Mouse (Mus musculus): ENCODE results near the gene Theg. TPM values are rescaled to one million over a fixed set of nuclear protein-coding genes. Genes with fewer than 3 reads are reported as not detected.

Gene Theg
- total RNA-seq, 4 experiments from 2014 or later = 0.33 to 1.3 (median 0.90) TPM

DNA sequence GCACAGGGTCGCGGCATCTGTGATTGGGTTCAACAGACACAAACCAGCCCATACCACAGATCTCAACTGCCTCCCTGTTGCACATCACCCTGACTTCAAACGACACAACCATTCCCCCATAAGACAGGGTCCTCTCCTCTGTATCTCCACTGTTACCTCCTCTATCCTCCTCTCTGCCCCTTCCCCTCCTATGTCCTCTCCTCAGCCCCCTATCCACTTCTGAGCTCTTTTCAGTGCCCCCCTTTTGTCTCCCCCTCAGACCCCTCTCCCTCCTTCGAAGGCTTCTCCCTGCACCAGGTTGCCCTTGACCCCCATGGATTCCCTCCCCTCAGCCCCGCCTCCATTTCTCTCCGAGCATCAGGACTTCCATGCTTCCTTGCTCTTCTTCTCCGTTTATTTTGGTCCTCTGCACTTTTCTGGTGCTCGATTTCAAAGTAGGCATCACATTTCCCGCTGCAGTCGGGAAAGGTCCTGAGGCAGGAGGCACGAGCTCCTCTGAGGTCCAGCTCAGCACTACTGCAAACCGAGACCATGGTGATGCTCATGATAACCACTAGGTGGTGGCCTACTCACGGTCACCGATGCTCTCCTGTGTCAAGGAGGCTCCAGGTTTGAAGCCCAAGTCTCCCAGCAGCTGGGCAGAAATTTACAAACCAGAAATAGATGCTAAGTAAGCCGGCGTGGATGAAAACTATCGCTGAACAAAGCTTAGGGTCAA is 7.9 kb upstream of the Theg start:
- DNase-seq (ENCODE audit: low spot score in 2 of 2) = peak in 1 of 2 experiments; percentile 67

DNA sequence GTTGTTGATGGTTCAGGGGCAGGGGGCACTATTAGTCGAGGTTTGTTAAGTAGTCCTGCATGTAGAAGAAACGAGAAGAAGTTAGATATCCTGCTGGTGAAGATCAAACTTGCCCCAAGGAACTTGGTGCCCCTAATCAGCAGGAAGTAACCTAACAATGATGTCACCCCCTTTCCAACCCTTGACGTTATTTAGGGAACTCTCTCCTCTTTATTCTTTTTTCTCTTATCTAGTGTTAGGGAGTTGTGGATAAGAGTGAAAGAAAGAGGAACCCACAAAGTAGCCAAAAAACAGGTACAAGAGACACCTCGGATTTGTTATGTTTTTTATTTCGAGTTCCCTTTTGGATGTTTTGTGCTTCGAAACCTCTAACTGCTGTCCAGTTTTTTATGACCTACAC is 7.0 kb upstream of the Theg start:
- DNase-seq (ENCODE audit: low spot score in 2 of 2) = no peak

DNA sequence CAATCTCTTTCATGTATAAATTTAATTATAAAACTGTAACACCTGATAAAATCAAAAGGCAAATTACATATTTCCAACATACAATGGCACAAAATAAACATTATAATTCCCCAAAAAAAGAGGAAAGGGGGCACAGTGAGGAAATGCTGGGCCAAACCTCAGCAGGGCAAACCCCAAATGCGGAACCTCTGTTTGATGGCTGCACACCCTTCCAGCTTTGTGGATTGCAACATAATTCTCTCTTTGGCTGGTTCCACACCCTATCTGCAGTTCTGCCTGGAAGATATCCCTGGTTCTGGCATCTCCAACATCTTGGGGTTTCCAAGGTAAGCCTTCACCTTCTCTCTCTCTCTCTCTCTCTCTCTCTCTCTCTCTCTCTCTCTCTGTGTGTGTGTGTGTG is 3.6 kb upstream of the Theg start:
- no peak for DNase-seq (ENCODE audit: low spot score in 2 of 2)

DNA sequence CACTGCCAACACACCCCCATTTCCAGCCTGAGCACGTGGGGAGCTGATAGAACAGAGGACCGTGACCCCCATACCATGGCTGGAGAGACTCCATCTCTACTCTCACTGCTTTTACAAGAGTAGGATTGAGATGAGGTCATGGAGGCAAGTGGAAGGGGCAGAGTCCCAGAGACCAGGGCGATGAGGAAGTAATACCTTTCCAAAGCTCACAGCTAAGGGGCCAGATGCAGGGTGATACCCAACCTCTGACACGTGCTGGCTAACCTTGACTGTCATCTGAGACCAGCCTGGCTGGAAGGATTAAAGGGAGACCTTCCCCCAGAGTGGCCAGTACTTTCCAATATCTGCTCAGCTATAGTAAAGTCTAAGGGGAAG is 608 bp upstream of the Theg start:
- no peak for DNase-seq (ENCODE audit: low spot score in 2 of 2)

DNA sequence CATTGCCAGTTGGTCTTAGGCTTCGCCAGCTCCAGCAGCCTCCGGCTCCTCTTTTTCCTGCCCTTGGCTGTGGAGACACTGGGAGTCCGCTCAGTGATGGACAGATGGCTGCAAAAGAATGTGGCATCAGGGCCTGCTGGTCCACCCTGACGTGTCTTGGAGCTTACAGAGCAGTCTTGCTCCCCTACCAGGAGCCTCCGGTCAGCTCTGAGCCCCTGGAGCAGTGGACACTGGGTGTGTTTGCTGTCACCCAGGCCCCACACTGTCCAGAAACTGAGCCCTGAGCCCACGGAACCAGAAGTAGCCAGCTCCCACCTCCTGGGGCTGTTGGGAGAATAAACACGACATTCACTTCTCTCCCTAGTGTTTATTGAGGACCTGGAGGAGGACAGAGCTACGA is 888 bp downstream of the Theg start:
- no peak for DNase-seq (ENCODE audit: low spot score in 2 of 2)

DNA sequence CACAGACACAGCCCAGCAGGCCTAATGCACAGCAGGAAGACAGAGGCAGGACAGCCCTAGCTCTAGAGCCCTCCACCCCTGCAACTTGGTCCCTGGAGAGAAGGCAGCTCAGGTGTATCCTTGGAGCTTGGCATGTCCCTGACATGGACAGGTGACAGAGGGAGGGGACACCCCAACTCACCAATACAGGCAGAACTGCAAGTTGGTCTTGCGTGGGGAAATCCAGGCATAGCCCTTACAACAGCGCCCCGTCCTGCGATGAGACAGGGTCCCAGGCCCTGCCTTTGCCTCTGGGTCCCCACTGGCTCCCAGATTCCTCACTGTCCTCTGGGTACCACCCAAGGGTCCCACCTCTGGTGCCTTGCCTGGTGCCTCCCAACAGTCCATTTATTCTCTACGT is 1.4 kb downstream of the Theg start:
- peak in 1 of 2 experiments; percentile 4 for DNase-seq (ENCODE audit: low spot score in 2 of 2)

DNA sequence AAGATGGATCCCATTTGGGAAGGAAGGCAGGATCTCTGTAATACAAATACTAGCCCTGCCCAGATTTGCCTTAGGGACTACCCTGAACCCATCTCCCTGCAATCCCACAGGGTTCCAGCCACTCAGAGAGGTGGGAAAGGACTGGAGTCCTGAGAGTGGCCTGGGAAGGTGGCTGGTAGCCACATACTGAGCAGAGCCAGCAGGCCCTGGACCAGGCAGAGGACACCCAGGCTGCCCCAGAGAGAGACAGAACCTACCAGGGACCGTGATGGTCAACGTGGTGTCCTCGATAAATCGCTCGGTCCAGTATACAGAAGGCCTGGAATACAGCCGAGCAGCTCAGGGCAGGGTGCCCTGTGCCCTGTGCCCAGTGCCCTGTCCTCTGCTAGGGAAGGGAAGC is 2.0 kb downstream of the Theg start:
- no peak for DNase-seq (ENCODE audit: low spot score in 2 of 2)

DNA sequence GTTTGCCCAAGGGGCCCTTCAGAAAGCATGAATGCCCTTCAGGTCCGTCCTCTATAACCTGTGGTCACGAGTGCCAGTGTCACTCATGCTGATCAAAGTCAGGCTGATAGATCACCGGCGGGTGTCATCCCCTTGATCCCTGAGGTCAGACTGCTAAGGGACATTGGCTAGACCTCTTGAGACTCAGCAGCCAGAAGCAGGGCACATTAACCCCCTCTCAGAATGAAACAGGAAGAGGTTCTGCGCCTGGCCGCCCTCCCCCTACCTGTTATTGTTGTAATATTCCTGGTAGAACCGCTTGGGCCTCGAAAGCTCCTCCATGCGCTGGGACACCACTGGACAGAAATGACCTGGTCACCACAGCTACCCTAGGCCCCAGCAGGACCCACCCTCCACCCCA is 2.7 kb downstream of the Theg start:
- no peak for DNase-seq (ENCODE audit: low spot score in 2 of 2)

DNA sequence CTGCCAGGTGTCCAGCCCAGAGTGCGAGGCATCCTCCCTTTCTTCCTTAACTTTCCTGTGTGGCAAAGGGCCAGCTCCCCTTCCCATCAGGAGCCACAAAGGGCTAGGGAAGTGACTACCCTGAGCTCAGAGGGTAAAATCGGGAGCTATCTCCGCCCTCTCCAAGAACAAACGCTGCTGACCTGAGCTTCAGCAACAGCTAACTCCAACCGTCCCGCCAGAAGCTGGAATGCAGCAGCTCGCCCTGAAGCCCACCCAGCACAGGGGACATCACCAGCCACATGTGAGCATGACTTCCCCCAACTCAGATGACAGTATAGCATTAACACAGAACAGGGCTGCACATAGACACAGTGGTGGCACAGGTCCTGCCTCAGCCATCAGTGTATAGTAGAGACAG is 3.1 kb downstream of the Theg start:
- DNase-seq (ENCODE audit: low spot score in 2 of 2) = no peak

DNA sequence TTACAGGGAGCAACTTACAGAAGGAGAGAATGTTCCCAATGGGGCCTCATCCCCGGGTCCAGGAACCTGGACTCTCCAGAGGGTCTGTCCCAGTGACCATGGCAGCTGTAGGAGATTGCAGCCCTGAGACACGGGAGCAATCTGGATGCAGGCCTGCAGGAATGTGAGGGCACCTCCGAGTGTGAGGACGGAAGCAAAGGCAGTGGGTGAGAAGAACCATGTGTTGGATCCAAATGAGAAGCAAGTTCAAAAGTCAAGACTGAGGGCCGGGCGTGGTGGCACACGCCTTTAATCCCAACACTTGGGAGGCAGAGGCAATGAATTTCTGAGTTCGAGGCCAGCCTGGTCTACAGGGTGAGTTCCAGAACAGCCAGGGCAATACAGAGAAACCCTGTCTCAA is 5.6 kb downstream of the Theg start:
- no peak for DNase-seq (ENCODE audit: low spot score in 2 of 2)

DNA sequence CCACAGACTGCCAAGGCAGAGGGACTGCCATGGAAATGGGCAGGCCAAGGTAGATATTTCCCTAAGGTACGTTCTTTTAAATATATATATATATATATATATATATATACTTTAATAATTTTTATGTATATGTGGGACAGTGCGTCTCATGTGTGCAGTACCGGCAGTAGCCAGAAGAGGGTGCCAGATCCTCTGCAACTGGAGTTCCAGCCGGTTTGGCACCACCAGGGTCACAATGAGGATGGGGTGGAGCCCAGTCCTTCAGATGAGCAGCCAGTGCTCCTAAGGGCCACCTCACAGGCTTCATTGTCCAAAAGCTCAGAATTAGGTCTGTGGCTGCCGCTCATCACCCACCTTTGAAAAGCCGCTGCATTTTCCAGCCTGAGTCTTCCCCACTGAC is 6.3 kb downstream of the Theg start:
- peak in 1 of 2 experiments; percentile 21 for DNase-seq (ENCODE audit: low spot score in 2 of 2)

DNA sequence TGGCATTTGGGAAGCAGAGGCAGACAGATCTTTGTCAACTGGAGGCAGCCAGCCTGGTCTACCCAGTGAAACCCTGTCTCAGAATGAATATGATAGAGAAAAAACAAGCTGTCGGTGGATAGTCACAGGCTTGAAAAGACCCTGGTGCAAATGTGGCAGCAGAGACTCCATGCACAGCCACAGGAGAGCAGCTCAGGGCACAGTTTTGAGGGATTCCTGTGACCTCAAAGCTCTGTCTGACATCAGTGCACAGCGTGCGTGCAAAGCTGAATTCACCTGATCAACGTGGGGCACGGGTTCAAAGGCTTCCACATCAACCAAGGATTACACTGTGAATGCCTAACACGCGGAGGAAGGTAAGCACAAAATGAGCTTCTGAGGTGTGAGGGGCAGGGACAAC is 6.8 kb downstream of the Theg start:
- no peak for DNase-seq (ENCODE audit: low spot score in 2 of 2)

DNA sequence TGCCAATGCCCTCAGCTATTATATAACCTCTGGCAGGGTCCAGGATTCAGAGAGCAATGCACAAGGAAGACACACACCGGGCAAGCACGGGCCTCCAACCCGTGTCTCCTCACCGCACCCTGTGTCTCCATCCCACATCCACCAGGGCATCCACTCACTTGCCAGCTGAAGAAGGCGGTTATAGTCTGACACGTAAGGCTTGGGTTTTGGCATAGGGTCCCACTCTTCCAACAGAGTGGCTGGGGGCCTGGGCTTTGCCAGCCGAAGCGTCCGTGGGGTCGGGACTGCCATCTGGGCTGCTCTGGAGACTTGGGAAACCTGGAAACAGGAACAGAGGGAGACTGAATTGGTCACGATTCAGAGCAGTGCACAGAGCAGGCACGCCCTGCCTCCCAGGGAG is 7.3 kb downstream of the Theg start:
- no peak for DNase-seq (ENCODE audit: low spot score in 2 of 2)

DNA sequence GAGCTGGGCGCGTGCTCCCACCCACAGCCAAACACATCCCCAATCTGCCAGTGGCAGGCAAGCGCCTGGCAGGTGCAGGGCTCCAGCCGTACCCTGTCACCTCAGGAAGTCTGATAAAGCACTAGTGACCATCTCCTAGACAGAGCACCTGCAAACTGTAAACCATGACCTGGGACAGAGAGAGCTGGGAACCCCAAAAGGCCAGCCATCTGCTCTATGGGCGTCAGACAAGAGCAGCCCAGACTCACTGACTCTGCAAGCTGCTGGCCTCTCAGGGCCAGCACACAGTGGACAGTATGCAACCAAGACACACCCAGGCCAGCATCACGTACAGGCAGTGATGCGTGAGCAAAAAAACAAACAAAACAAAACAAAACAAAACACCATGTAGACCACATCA is 8.2 kb downstream of the Theg start:
- no peak for DNase-seq (ENCODE audit: low spot score in 2 of 2)

DNA sequence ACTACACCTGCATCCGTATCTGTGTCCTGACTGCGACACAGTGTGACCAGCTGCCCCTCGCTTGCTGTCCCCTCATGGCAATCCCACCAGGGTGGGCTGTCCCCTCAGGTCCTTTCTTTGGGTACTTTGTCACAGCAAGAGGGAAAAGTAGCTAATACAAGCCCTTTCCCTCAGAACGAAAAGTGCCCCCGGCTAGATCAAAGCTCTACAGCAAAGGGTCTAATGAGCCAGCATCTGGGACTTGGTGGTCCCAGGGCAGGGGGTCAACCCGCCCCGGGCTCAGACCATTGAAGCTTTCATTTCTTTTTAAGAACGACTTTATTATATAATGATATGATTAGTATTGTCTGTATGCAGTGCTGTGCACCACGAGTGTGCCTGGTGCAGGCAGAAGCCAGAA is 8.9 kb downstream of the Theg start:
- no peak for DNase-seq (ENCODE audit: low spot score in 2 of 2)

DNA sequence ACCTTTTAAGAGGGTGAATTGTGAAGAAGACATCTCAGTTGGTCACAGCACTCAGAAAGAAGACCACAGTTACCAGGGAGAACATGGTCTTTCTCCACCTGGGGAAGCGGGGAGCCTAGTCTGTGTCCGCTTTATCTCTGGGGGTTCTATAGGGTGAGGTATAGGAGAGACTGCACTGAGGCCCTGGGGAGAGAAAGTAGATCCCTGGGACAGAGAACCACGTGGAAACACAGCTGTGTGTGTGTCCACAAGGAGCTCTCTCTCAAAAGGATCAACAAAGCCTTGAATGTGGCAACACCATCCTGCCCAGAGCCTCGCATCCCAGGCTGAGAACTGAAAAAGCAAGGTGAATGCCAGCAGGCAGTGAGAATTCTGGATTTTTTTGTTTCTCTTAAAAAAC is 9.8 kb downstream of the Theg start:
- no peak for DNase-seq (ENCODE audit: low spot score in 2 of 2)

DNA sequence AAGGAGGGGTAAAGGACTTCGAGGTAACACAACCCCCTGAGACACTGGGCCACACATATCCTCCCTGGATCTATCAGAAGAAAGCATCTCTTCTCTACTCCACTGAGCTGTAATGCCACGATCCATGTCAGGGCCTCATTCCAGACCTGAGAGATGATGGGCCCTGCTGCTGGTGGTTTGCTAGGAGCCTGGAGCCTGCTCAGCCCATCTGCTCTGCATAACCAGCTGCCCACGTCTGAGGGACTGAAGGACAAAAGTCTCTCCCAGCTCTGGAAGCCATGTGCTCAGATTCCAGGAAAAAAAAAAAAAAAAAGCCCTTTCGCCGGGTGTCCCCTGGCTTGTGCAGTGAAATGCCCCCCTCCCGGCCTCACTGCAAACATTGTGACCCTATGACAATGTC is 11.4 kb downstream of the Theg start:
- no peak for DNase-seq (ENCODE audit: low spot score in 2 of 2)

DNA sequence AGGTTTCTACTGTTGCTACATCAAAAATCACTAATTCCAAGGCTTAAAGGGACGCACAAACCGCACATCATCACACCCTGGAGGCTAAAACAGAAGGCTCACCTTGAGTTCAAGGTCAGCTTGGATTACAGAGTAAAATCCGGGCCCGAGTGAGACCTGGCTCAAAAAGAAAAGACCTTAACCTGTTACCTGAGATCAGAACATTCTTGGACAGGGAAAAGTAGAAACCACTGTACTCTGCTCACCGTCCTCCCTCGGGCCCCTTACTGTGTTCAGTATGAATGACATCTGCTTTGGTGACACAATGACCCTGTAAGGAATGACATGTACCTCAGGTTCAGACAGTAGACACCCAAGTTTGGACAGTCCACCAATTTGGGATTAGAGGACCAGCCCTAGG is 12.3 kb downstream of the Theg start:
- no peak for DNase-seq (ENCODE audit: low spot score in 2 of 2)

DNA sequence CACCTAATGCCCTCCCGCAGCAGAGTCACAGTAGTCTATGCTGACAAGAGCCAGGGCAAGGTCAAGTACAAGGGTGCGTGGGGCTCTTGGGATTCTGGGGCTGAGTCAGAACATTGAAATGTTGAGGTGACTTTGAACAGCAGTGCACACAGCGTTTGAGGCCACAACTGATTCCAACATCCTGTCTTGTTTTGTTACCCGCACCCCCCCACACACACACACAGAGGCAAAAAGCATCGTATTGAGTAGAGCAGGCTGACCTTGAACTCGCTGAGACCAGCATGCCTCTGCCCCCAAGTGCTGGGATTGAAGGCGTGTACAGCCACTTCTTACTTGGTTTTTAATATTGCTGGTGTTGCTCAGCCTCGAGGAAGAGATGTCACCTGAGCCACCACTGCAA is 12.8 kb downstream of the Theg start:
- no peak for DNase-seq (ENCODE audit: low spot score in 2 of 2)

DNA sequence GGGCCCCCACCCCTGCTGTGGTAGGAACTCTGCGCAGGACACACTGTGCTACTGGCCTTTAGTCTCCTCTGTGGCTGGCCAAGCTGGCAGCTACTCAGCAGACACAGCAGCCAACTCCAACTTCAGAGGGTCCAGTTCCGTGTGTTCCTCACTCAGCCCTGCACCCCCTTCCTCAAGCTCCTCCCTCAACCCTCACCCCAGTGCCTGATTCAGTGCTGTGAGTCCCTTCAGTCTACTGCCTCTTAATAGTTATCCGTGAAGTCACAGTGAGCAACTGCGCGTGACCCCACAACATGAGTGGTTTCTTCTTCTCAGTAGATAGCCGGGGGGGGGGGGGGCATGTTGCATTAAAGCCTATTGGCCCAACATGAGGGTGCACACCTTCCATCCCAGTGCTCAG is 13.5 kb downstream of the Theg start:
- DNase-seq (ENCODE audit: low spot score in 2 of 2) = no peak

DNA sequence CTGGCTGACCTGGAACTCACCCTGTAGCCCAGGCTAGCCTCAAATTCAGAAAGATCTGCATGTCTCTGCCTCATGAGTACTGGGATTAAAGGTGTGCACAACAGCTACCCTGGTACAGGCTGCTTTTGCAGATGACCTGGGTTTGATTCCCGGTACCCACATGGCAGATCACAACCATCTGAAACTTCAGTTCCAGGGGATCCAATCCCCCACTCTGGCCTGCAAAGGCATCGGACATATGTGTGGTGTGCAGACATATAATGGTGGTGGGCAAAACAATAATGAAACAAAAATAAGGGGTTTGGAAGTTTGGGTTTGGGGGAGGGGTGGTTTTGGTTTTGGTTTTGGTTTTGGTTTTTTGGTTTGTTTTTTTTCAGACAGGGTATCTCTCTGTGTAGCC is 15.8 kb downstream of the Theg start:
- no peak for DNase-seq (ENCODE audit: low spot score in 2 of 2)

DNA sequence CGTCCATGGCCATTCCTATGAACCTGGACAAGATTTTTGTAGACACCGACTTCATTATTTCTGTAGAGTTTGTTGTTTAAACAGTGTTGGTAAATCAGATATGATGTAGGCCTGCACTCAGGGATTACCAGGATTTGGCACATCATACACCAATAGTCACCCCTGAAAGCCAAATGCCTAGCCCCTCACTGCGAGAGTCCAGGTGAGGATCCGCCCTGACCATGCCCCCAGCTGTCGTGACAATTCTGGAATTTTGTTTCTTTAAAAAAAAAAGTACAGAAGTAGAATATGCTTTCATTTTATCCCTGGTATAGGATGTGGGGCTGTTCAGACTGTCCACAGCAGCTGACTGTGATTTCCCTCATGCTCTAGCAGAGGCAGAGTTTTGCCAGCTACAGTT is 17.2 kb downstream of the Theg start:
- no peak for DNase-seq (ENCODE audit: low spot score in 2 of 2)

DNA sequence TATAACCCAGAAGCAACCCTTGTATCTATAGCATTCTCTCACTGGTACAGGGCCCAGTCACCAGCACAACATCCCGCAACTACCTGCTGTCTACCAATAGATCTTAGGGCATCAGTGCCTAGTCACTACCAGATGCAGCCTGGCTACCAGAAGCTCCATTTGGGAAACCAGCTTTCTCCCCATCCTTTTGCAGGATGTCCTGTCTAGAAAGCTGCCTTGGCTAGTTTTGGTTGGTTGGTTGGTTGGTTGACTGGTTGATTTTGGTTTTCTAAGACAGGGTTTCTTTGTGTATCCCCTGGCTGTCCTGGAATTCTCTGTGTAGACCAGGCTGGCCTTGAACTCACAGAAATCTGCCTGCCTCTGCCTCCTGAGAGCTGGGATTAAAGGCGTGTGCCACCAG is 27.4 kb downstream of the Theg start:
- no peak for DNase-seq (ENCODE audit: low spot score in 2 of 2)

DNA sequence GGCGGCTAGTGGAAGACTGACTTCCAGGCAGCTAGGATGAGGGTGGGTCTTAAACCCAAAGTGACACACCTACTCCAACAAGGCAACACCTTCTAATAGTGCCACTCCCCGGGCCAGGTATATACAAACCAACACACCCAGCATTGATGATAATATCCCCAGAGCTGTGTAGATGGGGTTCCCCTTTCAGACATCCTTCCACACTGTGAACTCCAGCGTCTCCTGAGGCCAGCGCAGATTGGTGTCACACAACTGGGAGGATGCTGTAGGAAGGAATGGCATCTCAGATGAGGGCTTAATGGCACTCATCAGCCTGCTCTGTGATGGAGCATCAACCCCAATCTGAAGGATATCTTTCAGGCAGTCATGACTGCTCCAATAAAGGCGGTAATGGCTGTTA is 29.6 kb downstream of the Theg start:
- DNase-seq (ENCODE audit: low spot score in 2 of 2) = no peak

Measured in left cerebral cortex, adult 8-10 months (tissue).